In the genomic region with DNA sequence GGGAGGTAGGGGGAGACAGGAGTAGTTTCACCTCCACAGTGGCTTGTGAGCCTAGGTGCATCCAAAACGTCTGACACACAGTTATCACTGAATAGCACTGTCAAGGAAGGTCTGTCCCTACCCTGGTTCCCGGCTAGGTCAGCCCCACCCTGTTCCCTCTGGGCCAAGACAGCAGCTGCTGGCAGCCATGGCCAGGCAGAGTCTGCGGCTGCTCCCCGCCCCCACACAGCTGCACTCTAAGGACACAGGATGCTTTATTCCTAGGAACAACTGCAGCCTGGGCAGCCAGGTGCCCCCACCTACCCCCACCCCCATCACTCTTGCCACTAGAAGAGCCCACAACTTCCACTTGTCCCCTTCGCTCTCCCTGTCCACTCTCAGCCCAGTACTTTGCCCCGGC, we compare ENCODE assay signal across 8 mouse cellular contexts.
DNase-seq lines count a peak whose midpoint lies in the region; ATAC-seq and TF ChIP-seq lines count a peak whose summit lies in the region.

No protein-coding gene starts in this region.

- H3K9ac ChIP-seq in liver, postnatal 0 days (replicated peaks) = no peak overlapping the region
- no peak overlapping the region for H3K9ac ChIP-seq in kidney, postnatal 0 days (ENCODE audit: low read depth, low read length)
- 0 out of 2 replicates have a peak overlapping the region, but pooled peaks have one; percentile 28 for H3K9ac ChIP-seq in midbrain, embryonic 13.5 days (replicated peaks)

- no peak for ATAC-seq in liver, postnatal 0 days
- peak; percentile 34; the same call in 1 of the 2 replicates for ATAC-seq in kidney, postnatal 0 days (replicated peaks; ENCODE audit: low FRiP score, low read depth)
- ATAC-seq in midbrain, embryonic 13.5 days = peak; percentile 59

- DNase-seq in liver = peak; percentile 28
- DNase-seq in liver, postnatal 0 days = no peak
- peak; percentile 50 for DNase-seq in embryo, embryonic 10.5 days (ENCODE audit: low spot score)
- DNase-seq in heart, adult 18-20 months = peak; percentile 74 to 82
- DNase-seq in kidney, postnatal 0 days (ENCODE audit: low spot score) = peak; percentile 40
- no peak for DNase-seq in frontal cortex, postnatal 25 days (ENCODE audit: low spot score in 2 of 2)
- no peak for DNase-seq in thymus, postnatal 36 days

- no peaks in the 10 kb centered on the region; the same call in none of the 2 replicates for H3K36me3 ChIP-seq in liver, postnatal 0 days (replicated peaks; ENCODE audit: insufficient read depth, low read length)
- H3K36me3 ChIP-seq in kidney, postnatal 0 days (ENCODE audit: insufficient read depth, low read length) = peaks cover 27% of the 10 kb centered on the region; the same call in 1 of the 2 replicates
- peaks cover 47% of the 10 kb centered on the region for H3K36me3 ChIP-seq in midbrain, embryonic 13.5 days

- TF ChIP-seq CTCF in liver, postnatal 0 days (IDR thresholded peaks at IDR 0.05; ENCODE audit: low read depth) = no peak
- no peak for TF ChIP-seq CTCF in kidney, postnatal 0 days (IDR thresholded peaks at IDR 0.05; ENCODE audit: low read depth)

- H3K27ac ChIP-seq in liver, postnatal 0 days (ENCODE audit: low read depth) = no peak overlapping the region
- no peak overlapping the region for H3K27ac ChIP-seq in kidney, postnatal 0 days
- H3K27ac ChIP-seq in midbrain, embryonic 13.5 days = peak overlapping the region; percentile 74

- H3K4me2 ChIP-seq in liver, postnatal 0 days (ENCODE audit: low read depth, low read length) = no peak overlapping the region
- no peak overlapping the region for H3K4me2 ChIP-seq in kidney, postnatal 0 days (ENCODE audit: low read length)
- H3K4me2 ChIP-seq in midbrain, embryonic 13.5 days (replicated peaks) = no peak overlapping the region

- H3K4me3 ChIP-seq in liver, postnatal 0 days (ENCODE audit: low read depth, low read length) = no peak overlapping the region
- H3K4me3 ChIP-seq in kidney, postnatal 0 days (replicated peaks; ENCODE audit: low read depth, low read length) = no peak overlapping the region
- no peak overlapping the region for H3K4me3 ChIP-seq in midbrain, embryonic 13.5 days (replicated peaks)

- WGBS in liver, postnatal 0 days (ENCODE audit: insufficient replicate concordance) = 61% methylated on average over 6 of the region's 6 CpGs
- WGBS in kidney, postnatal 0 days = 35% methylated on average over 6 of the region's 6 CpGs
- 59% methylated on average over 6 of the region's 6 CpGs for WGBS in midbrain, embryonic 13.5 days

- peaks cover 2% of the 10 kb centered on the region; the same call in 1 of the 2 replicates for H3K4me1 ChIP-seq in liver, postnatal 0 days (ENCODE audit: insufficient read depth)
- peaks cover 25% of the 10 kb centered on the region for H3K4me1 ChIP-seq in kidney, postnatal 0 days (replicated peaks; ENCODE audit: insufficient read depth, low read length)
- peaks cover 43% of the 10 kb centered on the region for H3K4me1 ChIP-seq in midbrain, embryonic 13.5 days (replicated peaks)

- no peak for TF ChIP-seq EP300 in liver, postnatal 0 days (IDR thresholded peaks at IDR 0.05; ENCODE audit: low read depth)

- no peaks in the 10 kb centered on the region for H3K9me3 ChIP-seq in liver, postnatal 0 days (ENCODE audit: low read length)
- no peaks in the 10 kb centered on the region for H3K9me3 ChIP-seq in kidney, postnatal 0 days (replicated peaks; ENCODE audit: low read length)
- no peaks in the 10 kb centered on the region for H3K9me3 ChIP-seq in midbrain, embryonic 13.5 days

- no peaks in the 10 kb centered on the region for H3K27me3 ChIP-seq in liver, postnatal 0 days (ENCODE audit: insufficient read depth, low read length)
- H3K27me3 ChIP-seq in kidney, postnatal 0 days (ENCODE audit: insufficient read depth, low read length) = no peaks in the 10 kb centered on the region
- H3K27me3 ChIP-seq in midbrain, embryonic 13.5 days = no peaks in the 10 kb centered on the region

Comparison
In these comparisons a context has a peak if more than half of its experiments do, and no peak if none do; other contexts are left out.
1. DNase-seq: peak in liver (single experiment), embryo, embryonic 10.5 days (single experiment), heart, adult 18-20 months (2 of 2) and kidney, postnatal 0 days (single experiment); none in liver, postnatal 0 days (single experiment), frontal cortex, postnatal 25 days (0 of 2) and thymus, postnatal 36 days (0 of 2).